Mouse (Mus musculus): Measurements from ENCODE around the gene Il15. TPM values are rescaled to one million over a fixed set of nuclear protein-coding genes. Genes with fewer than 3 reads are reported as not detected.
A peak's percentile ranks its signal among the peaks of the same experiment; 100 is the strongest.

Gene Il15
- total RNA-seq (2021) (10 to 100 TPM in 1 of 2 experiments, 1 to 10 TPM in 1; 8.9 to 14.7 TPM), polyA plus RNA-seq (2012; rRNA removed) (6.3 and 9.4 TPM in 2 replicates)
- long read RNA-seq, partial matches to known transcripts, result 0 of 9 reads
- long read RNA-seq, other reads (novel, unspliced or antisense), result 7 of 9 reads

- DNase-seq, result peak; percentile 89
Observed at GRCm38 (mm10) chr8:82402686-82403330, at the start of gene Il15. Il15 (minus strand) TSS chr8:82403222.

GRCm38 (mm10) chr8:82444897-82445296, 41.9 kb upstream of the Il15 start:
- no peak for DNase-seq

GRCm38 (mm10) chr8:82416587-82417340, 13.7 kb upstream of the Il15 start:
- DNase-seq, result peak; percentile 34

- DNase-seq, result no peak
Observed at GRCm38 (mm10) chr8:82415485-82415884, 12.5 kb upstream of the Il15 start.

- DNase-seq, result no peak
Observed at GRCm38 (mm10) chr8:82410135-82410534, 7.1 kb upstream of the Il15 start.

GRCm38 (mm10) chr8:82407060-82407459, 4.0 kb upstream of the Il15 start:
- no peak for DNase-seq

GRCm38 (mm10) chr8:82404068-82404467, 1.0 kb upstream of the Il15 start:
- no peak for DNase-seq

- DNase-seq, result peak; percentile 84
Observed at GRCm38 (mm10) chr8:82402261-82402685, 749 bp downstream of the Il15 start.

- no peak for DNase-seq
Observed at GRCm38 (mm10) chr8:82401490-82401889, 1.5 kb downstream of the Il15 start.

- no peak for DNase-seq
Observed at GRCm38 (mm10) chr8:82401059-82401458, 2.0 kb downstream of the Il15 start.

GRCm38 (mm10) chr8:82400376-82400775, 2.6 kb downstream of the Il15 start:
- no peak for DNase-seq

GRCm38 (mm10) chr8:82398546-82398945, 4.5 kb downstream of the Il15 start:
- no peak for DNase-seq

- no peak for DNase-seq
Observed at GRCm38 (mm10) chr8:82391258-82391657, 11.8 kb downstream of the Il15 start.

- no peak for DNase-seq
Observed at GRCm38 (mm10) chr8:82388356-82388902, 14.6 kb downstream of the Il15 start.

- DNase-seq, result no peak
Observed at GRCm38 (mm10) chr8:82387614-82388013, 15.4 kb downstream of the Il15 start.

GRCm38 (mm10) chr8:82385867-82386266, 17.2 kb downstream of the Il15 start:
- no peak for DNase-seq

- no peak for DNase-seq
Observed at GRCm38 (mm10) chr8:82384458-82385234, 18.4 kb downstream of the Il15 start.

- DNase-seq, result no peak
Observed at GRCm38 (mm10) chr8:82383346-82383745, 19.7 kb downstream of the Il15 start.

- DNase-seq, result no peak
Observed at GRCm38 (mm10) chr8:82382316-82382715, 20.7 kb downstream of the Il15 start.

- DNase-seq, result no peak
Observed at GRCm38 (mm10) chr8:82374470-82374869, 28.6 kb downstream of the Il15 start.

GRCm38 (mm10) chr8:82372846-82373245, 30.2 kb downstream of the Il15 start:
- no peak for DNase-seq

- no peak for DNase-seq
Observed at GRCm38 (mm10) chr8:82370657-82371056, 32.4 kb downstream of the Il15 start.
